Mouse (Mus musculus) small intestine, adult 2 months (tissue): ENCODE results near the gene Gm49354. TPM values are rescaled to one million over a fixed set of nuclear protein-coding genes. Genes with fewer than 3 reads are reported as not detected.
"Not testable (repeated sequence)": the region's sequence is repeated elsewhere in the genome, so short reads cannot be mapped to it uniquely, and the experiment has no call there.

Source experiments
- H3K27ac ChIP-seq: fragments of 200-500 bp; 2 replicates; pipeline ENCODE4 v1.5.1; 2012; ENCODE audit warnings: low read depth, low read length, control low read depth, inconsistent platforms; ENCODE audit not compliant: insufficient read depth
- H3K27me3 ChIP-seq: fragments of 200-500 bp; 2 replicates; pipeline ENCODE4 v1.6.1; 2012; ENCODE audit warnings: mild to moderate bottlenecking, moderate library complexity, low read length, inconsistent platforms; ENCODE audit not compliant: control insufficient read depth, insufficient read depth
- H3K36me3 ChIP-seq: fragments of 200-500 bp; 2 replicates; pipeline ENCODE4 v1.6.1; 2012; ENCODE audit warnings: mild to moderate bottlenecking, low read length, control low read depth, inconsistent platforms; ENCODE audit not compliant: control insufficient read depth, insufficient read depth
- H3K4me1 ChIP-seq: fragments of 200-500 bp; 2 replicates; pipeline ENCODE4 v1.6.1; 2012; ENCODE audit warnings: low read length, inconsistent platforms, mixed read lengths; ENCODE audit not compliant: control insufficient read depth, insufficient read depth, insufficient read length
- H3K4me3 ChIP-seq: fragments of 200-500 bp; 2 replicates; pipeline ENCODE4 v1.5.1; 2012; ENCODE audit warnings: low read depth, mild to moderate bottlenecking, control low read depth, inconsistent platforms, low read length, moderate library complexity
- CTCF ChIP-seq: fragments of 200-500 bp; IDR thresholded peaks from 2 replicates; pipeline ENCODE4 v1.5.1; 2012; ENCODE audit warnings: low read depth, mild to moderate bottlenecking, control low read depth, inconsistent platforms, low read length, moderate library complexity, mixed read lengths; ENCODE audit not compliant: insufficient replicate concordance, insufficient read length; ENCODE audit errors: extremely low read depth
- POLR2A ChIP-seq: fragments of 200-500 bp; IDR thresholded peaks from 2 replicates; pipeline ENCODE4 v1.6.1; 2012; ENCODE audit warnings: low read depth, mild to moderate bottlenecking, control low read depth, inconsistent platforms, low read length, moderate library complexity
- WGBS: fragments of 180-500 bp; shearing (Covaris S2); methylation state at CpG from one replicate; pipeline ENCODE4 v1.1.7; 2018; 5-methylcytosine and 5-hydroxymethylcytosine counted together
- polyA plus RNA-seq: library from polyadenylated mRNA; depleted of rRNA; stranded (reverse); fragments of >200 nt; gene quantifications from 2 replicates; pipeline ENCODE4 v1.2.3, GENCODE M21; 2012

Gene Gm49354
- polyA plus RNA-seq, 1 experiment, result not detected

DNA sequence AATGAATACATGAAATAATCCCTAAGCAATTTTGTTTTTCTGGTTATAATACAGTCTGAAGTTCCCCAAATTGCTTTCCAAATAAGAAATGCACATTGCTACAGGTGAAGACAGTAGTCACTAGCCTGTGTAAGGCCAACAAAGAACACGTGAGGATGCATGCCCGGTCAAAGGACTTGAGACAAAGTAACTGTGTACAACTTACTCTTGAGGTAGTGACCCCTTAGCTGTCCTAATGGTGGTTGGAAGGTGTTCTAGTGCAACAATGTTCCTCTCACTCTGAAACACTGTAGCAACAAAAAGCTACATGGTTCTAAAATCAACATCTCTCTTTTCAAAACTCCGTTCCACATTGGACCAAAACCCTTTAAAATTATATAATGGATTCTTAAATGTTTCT lies 29.5 kb upstream of the Gm49354 start:
- Histone ChIP-seq H3K27me3 (no peaks in the 10 kb centered on the region), H3K27ac (no peak overlapping the region), H3K36me3 (peaks cover 75% of the 10 kb centered on the region), H3K4me1 (no peaks in the 10 kb centered on the region), H3K4me3 (no peak overlapping the region)
- TF ChIP-seq CTCF, result no peak
- no peak for TF ChIP-seq POLR2A
- WGBS, result 90% methylated on average over 3 of the region's 3 CpGs

DNA sequence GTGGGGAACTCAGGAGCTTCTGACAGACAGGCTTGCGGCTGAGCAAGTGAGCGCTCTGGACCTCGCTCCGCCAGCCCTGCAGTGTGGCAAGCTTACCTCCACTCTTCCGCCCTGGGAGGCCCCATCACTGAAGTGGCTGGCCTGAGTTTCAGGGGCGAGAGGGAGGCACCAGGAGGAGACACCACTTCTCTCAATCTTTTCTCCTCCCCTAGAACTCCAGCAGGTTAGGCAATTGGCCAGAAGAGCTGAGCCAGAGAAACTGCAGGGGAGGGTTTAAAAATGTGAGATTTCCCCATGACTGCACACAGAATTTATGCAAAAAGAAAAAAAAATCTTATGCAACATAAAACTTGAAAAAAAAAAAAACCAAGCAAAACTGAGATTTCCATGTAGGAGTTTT lies 19.0 kb upstream of the Gm49354 start:
- Histone ChIP-seq H3K27ac (no peak overlapping the region), H3K4me3 (no peak overlapping the region), H3K36me3 (peaks cover 90% of the 10 kb centered on the region), H3K4me1 (no peaks in the 10 kb centered on the region), H3K27me3 (no peaks in the 10 kb centered on the region)
- no peak for TF ChIP-seq POLR2A
- no peak for TF ChIP-seq CTCF
- WGBS, result 94% methylated on average over 6 of the region's 6 CpGs

GRCm38 (mm10) chr13:59800077-59800476 lies 18.0 kb upstream of the Gm49354 start:
- TF ChIP-seq POLR2A (no peak), CTCF (no peak)
- Histone ChIP-seq H3K36me3 (peaks cover 87% of the 10 kb centered on the region), H3K27ac (no peak overlapping the region), H3K27me3 (no peaks in the 10 kb centered on the region), H3K4me1 (no peaks in the 10 kb centered on the region), H3K4me3 (no peak overlapping the region)
- 85% methylated on average over 2 of the region's 2 CpGs for WGBS

GRCm38 (mm10) chr13:59798306-59798705 lies 16.3 kb upstream of the Gm49354 start:
- no peak for TF ChIP-seq POLR2A
- no peak for TF ChIP-seq CTCF
- H3K27ac ChIP-seq, result no peak overlapping the region
- H3K36me3 ChIP-seq, result peaks cover 83% of the 10 kb centered on the region
- no peaks in the 10 kb centered on the region for H3K27me3 ChIP-seq
- no peaks in the 10 kb centered on the region for H3K4me1 ChIP-seq
- H3K4me3 ChIP-seq, result no peak overlapping the region
- 97% methylated on average over 1 of the region's 1 CpGs for WGBS

DNA sequence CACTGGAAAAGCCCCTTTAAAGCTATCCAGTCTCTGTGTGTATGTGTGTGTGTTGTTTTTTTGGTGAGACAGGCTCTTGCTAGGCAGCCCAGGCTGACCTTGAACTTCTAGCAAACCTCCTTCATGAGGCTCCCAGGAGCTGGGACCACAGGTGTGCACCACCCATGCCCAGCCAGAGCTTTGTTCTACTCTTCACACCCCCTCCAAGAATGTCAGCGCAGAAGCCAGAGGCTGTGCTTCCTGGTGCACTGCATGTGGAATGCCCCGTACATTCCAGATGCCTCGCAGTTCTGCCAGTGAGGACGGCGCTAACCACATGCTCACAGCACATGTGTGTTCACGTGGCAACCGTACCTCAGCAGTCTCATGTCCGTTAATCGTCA lies 14.4 kb upstream of the Gm49354 start:
- Histone ChIP-seq H3K4me1 (no peaks in the 10 kb centered on the region), H3K36me3 (peaks cover 76% of the 10 kb centered on the region), H3K27me3 (no peaks in the 10 kb centered on the region), H3K27ac (no peak overlapping the region), H3K4me3 (no peak overlapping the region)
- 93% methylated on average over 9 of the region's 9 CpGs for WGBS
- TF ChIP-seq POLR2A (no peak), CTCF (no peak)

- Histone ChIP-seq H3K36me3 (peaks cover 77% of the 10 kb centered on the region), H3K27ac (no peak overlapping the region), H3K27me3 (no peaks in the 10 kb centered on the region), H3K4me1 (no peaks in the 10 kb centered on the region), H3K4me3 (no peak overlapping the region)
- TF ChIP-seq CTCF (no peak), POLR2A (no peak)
- whole genome bisulfite sequencing, result 76% methylated on average over 6 of the region's 6 CpGs
Measured at GRCm38 (mm10) chr13:59795807-59796465, 13.9 kb upstream of the Gm49354 start.

DNA sequence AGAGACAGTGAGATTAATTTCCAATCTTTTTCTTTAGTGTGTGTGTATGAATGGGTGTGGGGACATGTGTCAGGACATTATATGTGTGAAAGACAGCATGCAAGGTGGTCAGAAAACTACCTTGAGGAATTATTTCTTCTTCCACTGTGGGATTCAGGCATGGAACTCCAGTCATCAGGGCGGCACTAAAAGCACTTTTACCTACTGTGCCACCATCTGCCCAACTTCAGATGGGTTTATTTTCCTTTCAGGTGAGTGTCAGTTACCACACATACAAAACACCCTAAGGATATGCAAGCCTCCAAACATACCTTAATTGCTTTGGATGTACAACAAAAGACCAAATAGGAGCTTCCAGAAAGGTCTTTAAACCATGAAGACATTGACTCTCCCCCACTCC lies 12.7 kb upstream of the Gm49354 start:
- TF ChIP-seq POLR2A (no peak), CTCF (no peak)
- Histone ChIP-seq H3K27ac (no peak overlapping the region), H3K4me1 (no peaks in the 10 kb centered on the region), H3K4me3 (no peak overlapping the region), H3K36me3 (peaks cover 78% of the 10 kb centered on the region), H3K27me3 (no peaks in the 10 kb centered on the region)
- 94% methylated on average over 1 of the region's 1 CpGs for WGBS

- WGBS, result 98% methylated on average over 1 of the region's 1 CpGs
- peaks cover 85% of the 10 kb centered on the region for H3K36me3 ChIP-seq
Measured at GRCm38 (mm10) chr13:59779744-59780264, 2.2 kb downstream of the Gm49354 start.

More at GRCm38 (mm10) chr13:59779744-59780264, 2.2 kb downstream of the Gm49354 start:
- not testable (repeated sequence) for H3K27me3 ChIP-seq, H3K4me1 ChIP-seq, H3K4me3 ChIP-seq, H3K27ac ChIP-seq
